Mouse (Mus musculus) layer of hippocampus, adult 9-10 months (tissue): ENCODE measurements at regions not wholly inside any gene's neighbourhood (a gene's known extent, or its start where the extent isn't known, plus 50 kb on each side); places are given as distances from the start of the nearest gene placed in this dataset.

Experiments used
- DNase-seq: peaks from one replicate; pipeline ENCODE4 v3.0.0; 2022; ENCODE audit warnings: low spot score

GRCm38 (mm10) chr3:83694505-83694904, 71.6 kb upstream of the Sfrp2 start:
- DNase-seq = no peak

- DNase-seq = no peak
Observed at GRCm38 (mm10) chr3:83699751-83700150, 66.4 kb upstream of the Sfrp2 start.

- DNase-seq = peak; percentile 13
Observed at GRCm38 (mm10) chr3:83701075-83701474, 65.0 kb upstream of the Sfrp2 start.

GRCm38 (mm10) chr3:83704559-83704958, 61.6 kb upstream of the Sfrp2 start:
- no peak for DNase-seq

GRCm38 (mm10) chr3:83705253-83705652, 60.9 kb upstream of the Sfrp2 start:
- DNase-seq = no peak

GRCm38 (mm10) chr3:83706531-83707243, 59.4 kb upstream of the Sfrp2 start:
- no peak for DNase-seq

GRCm38 (mm10) chr3:83707278-83707677, 58.8 kb upstream of the Sfrp2 start:
- no peak for DNase-seq

GRCm38 (mm10) chr3:83708973-83709372, 57.1 kb upstream of the Sfrp2 start:
- DNase-seq = no peak

GRCm38 (mm10) chr3:83709531-83709930, 56.6 kb upstream of the Sfrp2 start:
- no peak for DNase-seq

GRCm38 (mm10) chr3:83710995-83711541, 55.1 kb upstream of the Sfrp2 start:
- no peak for DNase-seq

GRCm38 (mm10) chr3:83712355-83712754, 53.8 kb upstream of the Sfrp2 start:
- no peak for DNase-seq

- no peak for DNase-seq
Observed at GRCm38 (mm10) chr3:83714572-83714971, 51.5 kb upstream of the Sfrp2 start.
